Mouse (Mus musculus) neural tube, embryonic 11.5 days (tissue): Measurements from ENCODE around the gene Eif5. TPM values are rescaled to one million over a fixed set of nuclear protein-coding genes. Genes with fewer than 3 reads are reported as not detected.
"Not testable (repeated sequence)": the region's sequence is repeated elsewhere in the genome, so short reads cannot be mapped to it uniquely, and the experiment has no call there.

Experiments
- ATAC-seq: fragments of 200-750 bp; cut with Nextera tagmentation; 2 replicates; pipeline ENCODE4 v1.8.0; 2017; ENCODE audit warnings: moderate number of reproducible peaks, mild to moderate bottlenecking, moderate TSS enrichment, moderate library complexity; ENCODE audit not compliant: insufficient read depth, low FRiP score, low TSS enrichment
- DNase-seq: peaks from one replicate; pipeline ENCODE4 v3.0.0-alpha.2; 2015; ENCODE audit warnings: low spot score
- H3K27ac ChIP-seq: fragments of 300-500 bp; sonication (generic); 2 replicates; pipeline ENCODE4 v1.5.1; 2014; ENCODE audit warnings: low read depth, mild to moderate bottlenecking, low read length
- H3K27me3 ChIP-seq: fragments of 300-500 bp; sonication (generic); 2 replicates; pipeline ENCODE4 v1.6.1; 2014; ENCODE audit warnings: mild to moderate bottlenecking, low read length, mixed read lengths; ENCODE audit not compliant: control insufficient read depth, insufficient read depth
- H3K36me3 ChIP-seq: fragments of 300-500 bp; sonication (generic); 2 replicates; pipeline ENCODE4 v1.6.1; 2014; ENCODE audit warnings: mild to moderate bottlenecking, low read length, moderate library complexity, mixed read lengths; ENCODE audit not compliant: control insufficient read depth, insufficient read depth
- H3K4me1 ChIP-seq: fragments of 300-500 bp; sonication (generic); 2 replicates; pipeline ENCODE4 v1.6.1; 2014; ENCODE audit warnings: low read length, mixed read lengths; ENCODE audit not compliant: control insufficient read depth, insufficient read depth
- H3K4me2 ChIP-seq: fragments of 300-500 bp; sonication (generic); 2 replicates; pipeline ENCODE4 v1.6.1; 2014; ENCODE audit warnings: low read depth, mild to moderate bottlenecking, moderate library complexity
- H3K4me3 ChIP-seq: fragments of 300-500 bp; sonication (generic); 2 replicates; pipeline ENCODE4 v1.5.1; 2014; ENCODE audit warnings: low read depth, low read length
- H3K9ac ChIP-seq: fragments of 300-500 bp; sonication (generic); 2 replicates; pipeline ENCODE4 v1.6.1; 2014; ENCODE audit warnings: mild to moderate bottlenecking, low read length
- H3K9me3 ChIP-seq: fragments of 300-500 bp; sonication (generic); 2 replicates; pipeline ENCODE4 v1.6.1; 2016; ENCODE audit warnings: low read length; ENCODE audit not compliant: control insufficient read depth
- WGBS: fragments of 180-500 bp; shearing (Covaris S2); extraction: QIAGEN DNeasy Blood & Tissue Kit; methylation state at CpG from one replicate; pipeline ENCODE4 v1.1.7; 2014; 5-methylcytosine and 5-hydroxymethylcytosine counted together
- polyA plus RNA-seq: library from polyadenylated mRNA; unstranded; fragments of >200 nt; fragmentation: Nextera tagmentation; extraction: Ambion mirVana; gene quantifications from 2 replicates; pipeline ENCODE4 v1.2.1, GENCODE M21; 2014

Gene Eif5
- polyA plus RNA-seq, 1 experiment from 2014 or later, result 645 TPM

DNA sequence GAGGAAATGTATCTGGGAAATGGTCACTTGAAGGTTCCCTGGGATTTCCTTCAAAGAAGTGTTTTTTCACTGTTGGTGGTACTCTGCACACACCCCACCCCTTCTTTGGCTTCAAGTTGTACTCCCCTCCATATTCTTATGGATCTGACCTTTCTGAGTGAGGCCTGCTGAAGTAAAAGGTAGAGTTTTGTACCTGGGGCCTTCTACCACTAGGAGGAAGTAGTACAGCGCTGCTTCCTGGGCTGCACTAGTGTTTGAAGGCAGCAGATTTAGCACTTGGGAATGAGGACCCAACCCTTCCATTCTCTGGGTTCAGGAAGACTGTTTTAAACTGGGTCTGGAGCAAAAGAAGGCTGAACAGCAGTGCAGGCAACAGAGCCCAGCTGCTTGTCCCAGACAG is 12.9 kb downstream of the Eif5 start:
- H3K36me3 ChIP-seq, result 0 out of 2 replicates have a peak, but pooled peaks cover 6% of the 10 kb centered on the region
- H3K9me3 ChIP-seq, result no peaks in the 10 kb centered on the region
- H3K9ac ChIP-seq, result no peak overlapping the region
- H3K4me1 ChIP-seq, result no peaks in the 10 kb centered on the region
- no peaks in the 10 kb centered on the region for H3K27me3 ChIP-seq
- ATAC-seq (no peak), DNase-seq (no peak)
- no peak overlapping the region for H3K4me2 ChIP-seq
- no peak overlapping the region for H3K4me3 ChIP-seq
- 59% methylated on average over 1 of the region's 1 CpGs for WGBS
- H3K27ac ChIP-seq, result no peak overlapping the region

DNA sequence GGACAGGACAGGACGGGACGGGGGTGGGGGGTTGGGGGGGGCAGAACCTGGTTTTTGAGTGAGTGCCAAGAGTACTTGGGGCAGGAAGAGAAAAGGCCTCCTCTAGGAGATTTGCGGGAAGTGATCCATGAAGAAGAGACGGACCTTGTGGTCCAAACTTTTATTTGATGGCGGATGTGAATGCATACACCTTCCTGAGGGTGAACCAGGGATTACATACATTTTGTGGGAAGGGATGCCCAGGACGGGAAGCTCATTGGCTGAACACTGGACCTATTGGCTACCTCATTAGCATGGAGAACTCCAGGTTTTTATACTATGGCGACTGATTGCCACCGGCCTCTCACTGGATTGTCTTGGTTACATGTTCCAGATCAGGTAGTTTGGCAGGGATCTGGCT is 14.5 kb downstream of the Eif5 start:
- Histone ChIP-seq H3K27ac (no peak overlapping the region), H3K36me3 (0 out of 2 replicates have a peak, but pooled peaks cover 3% of the 10 kb centered on the region), H3K4me2 (no peak overlapping the region), H3K4me1 (no peaks in the 10 kb centered on the region), H3K4me3 (no peak overlapping the region), H3K9me3 (no peaks in the 10 kb centered on the region), H3K27me3 (no peaks in the 10 kb centered on the region), H3K9ac (no peak overlapping the region)
- WGBS, result 77% methylated on average over 8 of the region's 8 CpGs
- no peak for ATAC-seq
- DNase-seq, result no peak

DNA sequence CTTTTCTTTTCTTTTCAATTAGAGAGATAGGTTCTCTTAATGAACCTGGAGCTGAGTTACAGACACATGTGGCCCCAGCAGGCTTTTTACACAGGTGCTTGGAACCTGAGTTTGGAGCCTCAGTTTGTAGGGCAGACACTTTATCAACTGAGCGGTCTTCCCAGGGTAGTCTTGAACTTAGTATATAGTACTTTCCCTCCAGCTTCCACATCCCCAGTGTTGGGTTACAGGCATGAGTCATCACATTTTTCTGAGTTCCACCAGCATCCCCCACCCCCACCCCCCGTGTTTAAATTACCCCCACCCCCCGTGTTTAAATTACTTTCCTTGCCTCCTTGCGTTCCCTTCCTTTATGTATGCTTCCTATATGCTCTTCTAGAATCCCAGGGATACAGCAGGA is 17.5 kb downstream of the Eif5 start:
- no peak overlapping the region for H3K9ac ChIP-seq

DNA sequence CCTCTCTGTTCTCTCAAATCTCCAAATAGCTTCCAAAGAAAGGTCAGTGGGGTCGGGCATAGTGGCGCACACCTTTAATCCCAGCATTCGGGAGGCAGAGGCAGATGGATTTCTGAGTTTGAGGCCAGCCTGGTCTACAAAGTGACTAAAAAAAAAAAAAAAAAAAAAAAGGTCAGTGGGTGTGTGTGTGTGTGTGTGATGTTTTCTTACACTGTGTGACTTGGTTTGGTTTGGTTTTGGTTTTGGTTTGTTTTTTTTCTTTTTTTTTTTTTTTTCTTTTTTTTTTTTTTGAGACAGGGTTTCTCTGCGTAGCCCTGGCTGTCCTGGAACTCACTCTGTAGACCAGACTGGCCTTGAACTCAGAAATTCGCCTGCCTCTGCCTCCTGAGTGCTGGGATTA is 18.1 kb downstream of the Eif5 start:
- not testable (repeated sequence) for ATAC-seq, DNase-seq, H3K4me2 ChIP-seq, H3K4me3 ChIP-seq, H3K4me1 ChIP-seq, H3K36me3 ChIP-seq, H3K9me3 ChIP-seq, H3K9ac ChIP-seq, H3K27ac ChIP-seq, H3K27me3 ChIP-seq
- WGBS, result 83% methylated on average over 4 of the region's 5 CpGs

More for the DNA sequence above, 17.5 kb downstream of the Eif5 start:
- Histone ChIP-seq H3K27ac (no peak overlapping the region), H3K4me3 (no peak overlapping the region), H3K4me2 (no peak overlapping the region), H3K36me3 (no peaks in the 10 kb centered on the region), H3K9me3 (no peaks in the 10 kb centered on the region), H3K27me3 (no peaks in the 10 kb centered on the region), H3K4me1 (no peaks in the 10 kb centered on the region)
- WGBS, result 62% methylated on average over 4 of the region's 4 CpGs
- no peak for ATAC-seq
- no peak for DNase-seq

DNA sequence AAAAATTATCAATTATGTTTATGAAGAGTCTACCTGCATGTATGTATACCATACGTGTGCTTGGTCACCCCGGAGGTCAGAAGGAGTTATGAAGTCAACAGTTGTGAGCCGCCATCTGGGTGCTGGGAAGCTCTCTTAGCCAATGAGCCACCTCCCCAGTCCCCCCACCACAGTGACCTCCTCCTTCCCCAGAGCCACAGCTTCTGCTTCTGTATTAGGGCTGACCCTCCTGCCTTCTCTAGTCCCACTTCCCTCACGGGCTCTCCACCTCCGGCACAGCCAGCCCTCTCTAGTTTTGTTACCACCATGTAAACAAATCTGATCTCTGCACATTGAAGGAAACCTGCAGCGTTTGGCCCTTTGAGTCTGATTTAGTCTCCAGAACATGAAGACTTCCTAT is 19.7 kb downstream of the Eif5 start:
- no peak overlapping the region for H3K9ac ChIP-seq
- H3K4me2 ChIP-seq, result no peak overlapping the region
- H3K27me3 ChIP-seq, result no peaks in the 10 kb centered on the region
- no peak for ATAC-seq
- H3K36me3 ChIP-seq, result no peaks in the 10 kb centered on the region
- DNase-seq, result no peak
- H3K4me1 ChIP-seq, result no peaks in the 10 kb centered on the region
- H3K27ac ChIP-seq, result no peak overlapping the region
- no peak overlapping the region for H3K4me3 ChIP-seq
- WGBS, result 73% methylated on average over 6 of the region's 6 CpGs
- no peaks in the 10 kb centered on the region for H3K9me3 ChIP-seq

DNA sequence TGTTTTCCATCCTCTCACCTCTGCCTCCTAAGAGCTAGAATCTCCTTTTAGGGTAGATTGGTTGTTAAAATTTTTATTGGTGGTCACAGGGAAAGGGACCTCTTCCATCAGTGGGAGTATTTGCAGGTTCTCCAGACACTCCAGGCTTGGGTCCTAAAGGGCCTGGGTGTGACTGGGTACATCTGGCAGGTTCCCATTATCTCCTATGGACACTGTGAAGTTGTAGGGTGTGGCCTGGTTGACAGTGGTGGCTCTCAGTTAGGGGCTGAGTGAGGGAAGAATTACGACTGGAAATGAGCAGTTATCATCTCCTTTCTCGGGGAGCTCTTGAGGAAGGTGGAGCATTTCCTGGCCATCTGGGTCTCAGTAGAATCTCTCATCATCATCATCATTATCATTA is 20.8 kb downstream of the Eif5 start:
- H3K9ac ChIP-seq, result no peak overlapping the region
- no peaks in the 10 kb centered on the region for H3K4me1 ChIP-seq
- WGBS, result 53% methylated on average over 2 of the region's 2 CpGs
- no peaks in the 10 kb centered on the region for H3K27me3 ChIP-seq
- no peak overlapping the region for H3K27ac ChIP-seq
- DNase-seq (no peak), ATAC-seq (no peak)
- no peaks in the 10 kb centered on the region for H3K9me3 ChIP-seq
- H3K4me2 ChIP-seq, result no peak overlapping the region
- H3K36me3 ChIP-seq, result no peaks in the 10 kb centered on the region
- H3K4me3 ChIP-seq, result no peak overlapping the region

DNA sequence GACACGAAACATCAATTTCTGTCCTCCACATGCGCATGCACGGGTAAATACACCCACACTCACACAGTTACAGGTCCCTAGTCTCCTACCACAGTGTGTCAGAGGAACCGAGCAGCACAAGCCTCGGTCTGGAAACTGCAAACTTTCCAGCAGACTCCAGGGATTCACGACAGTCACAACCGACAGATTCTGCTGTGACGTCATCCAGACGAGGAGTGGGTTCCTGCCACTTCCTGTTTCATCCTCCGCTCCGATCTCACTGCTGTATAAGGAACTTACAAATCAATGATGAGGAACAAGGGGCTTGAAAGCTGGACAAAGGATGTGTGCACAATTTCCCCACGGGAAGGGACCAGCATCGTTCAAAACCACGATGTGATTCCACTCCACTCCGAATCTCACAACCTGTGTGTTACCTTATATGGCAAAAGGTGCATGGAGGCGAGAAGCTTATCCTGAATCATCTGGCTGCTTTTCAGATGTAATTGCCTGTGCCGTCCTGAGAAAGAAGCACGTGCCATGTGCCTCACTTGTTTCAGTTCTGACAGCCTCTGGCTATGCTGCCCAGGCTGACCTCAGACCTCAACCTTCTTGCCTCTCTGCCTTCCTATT is 21.9 kb downstream of the Eif5 start:
- H3K4me2 ChIP-seq, result no peak overlapping the region
- H3K27ac ChIP-seq, result no peak overlapping the region
- DNase-seq, result no peak

GRCm38 (mm10) chr12:111560286-111560685 is 22.5 kb downstream of the Eif5 start:
- DNase-seq (no peak), ATAC-seq (no peak)
- Histone ChIP-seq H3K4me1 (no peaks in the 10 kb centered on the region), H3K4me2 (no peak overlapping the region), H3K27ac (no peak overlapping the region), H3K9ac (no peak overlapping the region), H3K4me3 (no peak overlapping the region), H3K27me3 (no peaks in the 10 kb centered on the region), H3K9me3 (no peaks in the 10 kb centered on the region), H3K36me3 (no peaks in the 10 kb centered on the region)
- WGBS, result 61% methylated on average over 5 of the region's 5 CpGs

More for the DNA sequence above, 21.9 kb downstream of the Eif5 start:
- no peaks in the 10 kb centered on the region for H3K36me3 ChIP-seq
- H3K27me3 ChIP-seq, result no peaks in the 10 kb centered on the region
- H3K9ac ChIP-seq, result peak overlapping the region; percentile 15; the same call in 1 of the 2 replicates
- no peaks in the 10 kb centered on the region for H3K4me1 ChIP-seq
- WGBS, result 65% methylated on average over 18 of the region's 18 CpGs
- ATAC-seq, result no peak
- H3K9me3 ChIP-seq, result no peaks in the 10 kb centered on the region
- no peak overlapping the region for H3K4me3 ChIP-seq

- H3K4me1 ChIP-seq, result no peaks in the 10 kb centered on the region
- no peaks in the 10 kb centered on the region for H3K27me3 ChIP-seq
- no peak overlapping the region for H3K9ac ChIP-seq
- H3K36me3 ChIP-seq, result no peaks in the 10 kb centered on the region
- H3K4me3 ChIP-seq, result no peak overlapping the region
- ATAC-seq (no peak), DNase-seq (no peak)
- H3K9me3 ChIP-seq, result no peaks in the 10 kb centered on the region
- no peak overlapping the region for H3K27ac ChIP-seq
- 63% methylated on average over 4 of the region's 4 CpGs for WGBS
- H3K4me2 ChIP-seq, result no peak overlapping the region
These were observed 24.5 kb downstream of the Eif5 start for GRCm38 (mm10) chr12:111562276-111562814.
